In the genomic region with DNA sequence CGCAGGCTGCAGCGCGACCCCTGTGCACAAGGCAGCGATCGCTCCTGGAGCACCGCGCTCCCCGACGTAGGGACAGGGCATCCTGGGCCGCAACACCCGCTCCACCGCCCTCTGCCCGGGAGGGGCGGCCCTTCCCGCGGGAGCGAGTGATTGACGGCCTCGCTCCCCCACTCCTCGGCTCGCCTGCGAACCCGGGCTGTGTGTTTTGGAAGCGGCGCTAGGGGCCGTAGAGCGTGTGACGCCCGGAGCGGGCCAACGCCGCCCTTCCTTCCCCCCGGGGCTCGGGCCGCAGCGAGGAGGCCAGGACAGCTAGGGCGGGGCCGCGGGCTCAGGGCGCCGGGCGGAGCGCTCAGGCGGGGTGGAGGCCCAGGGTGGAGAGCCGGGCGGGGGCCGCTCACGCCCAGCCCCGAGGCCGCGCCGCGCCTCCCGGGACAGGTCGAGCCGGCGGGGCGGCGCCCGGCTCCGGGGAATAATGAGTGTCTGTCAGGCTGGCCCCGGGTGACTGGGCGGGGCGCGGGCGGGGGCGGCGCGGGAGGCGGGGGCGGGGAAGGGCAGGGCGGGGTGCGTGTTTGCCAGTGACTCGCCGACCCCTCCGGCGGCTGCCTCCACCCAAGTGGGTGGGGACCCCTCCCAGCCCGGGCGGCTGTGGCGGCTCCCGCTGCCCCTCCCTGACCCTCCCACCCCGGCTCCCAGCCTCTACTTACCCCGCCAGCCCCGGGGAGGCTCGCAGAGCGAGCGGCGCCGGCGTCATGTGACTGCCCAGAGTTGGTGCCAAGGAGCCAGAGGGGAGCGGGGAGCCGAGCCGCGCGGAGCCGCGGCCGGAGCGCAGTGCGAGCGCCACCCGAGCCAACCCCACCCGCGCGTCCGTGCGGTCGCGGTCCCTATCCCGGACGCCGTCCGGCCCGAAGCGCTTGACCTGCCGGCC, we compare ENCODE assay signal across 8 mouse cellular contexts. TPM values are rescaled to one million over a fixed set of nuclear protein-coding genes. Genes with fewer than 3 reads are reported as not detected.
DNase-seq lines count a peak whose midpoint lies in the region; ATAC-seq lines count a peak whose summit lies in the region.

Gene Klf3, plus strand, starts transcription at position 594 of the 925 bp plus-strand sequence.

- H3K27me3 ChIP-seq in forebrain, embryonic 14.5 days (replicated peaks; ENCODE audit: control insufficient read depth, insufficient read depth, low read length), result no peaks in the 10 kb centered on the region
- no peaks in the 10 kb centered on the region for H3K27me3 ChIP-seq in neural tube, embryonic 14.5 days (ENCODE audit: control insufficient read depth, insufficient read depth, low read length)

- H3K36me3 ChIP-seq in forebrain, embryonic 14.5 days (ENCODE audit: control insufficient read depth, insufficient read depth, low read length), result no peaks in the 10 kb centered on the region
- no peaks in the 10 kb centered on the region for H3K36me3 ChIP-seq in neural tube, embryonic 14.5 days (ENCODE audit: control insufficient read depth, insufficient read depth, low read length)

- H3K9me3 ChIP-seq in forebrain, embryonic 14.5 days (replicated peaks; ENCODE audit: control insufficient read depth, low read length), result no peaks in the 10 kb centered on the region
- H3K9me3 ChIP-seq in neural tube, embryonic 14.5 days (ENCODE audit: control insufficient read depth, low read length), result no peaks in the 10 kb centered on the region

- H3K4me1 ChIP-seq in forebrain, embryonic 14.5 days (ENCODE audit: control insufficient read depth, insufficient read depth, low read length), result peaks cover 17% of the 10 kb centered on the region
- peaks cover 8% of the 10 kb centered on the region for H3K4me1 ChIP-seq in neural tube, embryonic 14.5 days (ENCODE audit: control insufficient read depth, insufficient read depth, low read length)

- H3K4me2 ChIP-seq in forebrain, embryonic 14.5 days (ENCODE audit: low read length), result peak within 1 kb of the TSS; percentile 71
- peak within 1 kb of the TSS; percentile 89 for H3K4me2 ChIP-seq in neural tube, embryonic 14.5 days (ENCODE audit: low read depth, low read length)

- peak within 1 kb of the TSS; percentile 82 for H3K4me3 ChIP-seq in forebrain, embryonic 14.5 days (ENCODE audit: low read depth, low read length)
- peak within 1 kb of the TSS; percentile 76 for H3K4me3 ChIP-seq in neural tube, embryonic 14.5 days (ENCODE audit: low read depth, low read length)

- peak within 1 kb of the TSS; percentile 96 for H3K27ac ChIP-seq in forebrain, embryonic 14.5 days (ENCODE audit: low read depth, low read length)
- H3K27ac ChIP-seq in neural tube, embryonic 14.5 days (ENCODE audit: low read depth, low read length), result peak within 1 kb of the TSS; percentile 86

- peak; percentile 78 for ATAC-seq in cerebellum, adult (ENCODE audit: insufficient number of reproducible peaks, low FRiP score, low TSS enrichment)
- peak; percentile 86 for ATAC-seq in forebrain, embryonic 14.5 days
- ATAC-seq in neural tube, embryonic 14.5 days (ENCODE audit: low read depth), result peak; percentile 90

- WGBS in forebrain, embryonic 14.5 days, result under 1% methylated on average over 70 of the region's 116 CpGs
- WGBS in neural tube, embryonic 14.5 days, result under 1% methylated on average over 76 of the region's 116 CpGs

- H3K9ac ChIP-seq in forebrain, embryonic 14.5 days (ENCODE audit: low read length), result peak within 1 kb of the TSS; percentile 91
- H3K9ac ChIP-seq in neural tube, embryonic 14.5 days (replicated peaks; ENCODE audit: low read depth, low read length), result peak within 1 kb of the TSS; percentile 76

- intact Hi-C loops in heart, postnatal 10 days (cut with DNase I), result loop anchor here (1.0 to 5.0 kb wide), 3 partner anchors 100 to 156 kb away; no protein-coding TSS in a partner anchor

- DNase-seq in ES-CJ7 (ENCODE audit: low read depth, low spot score), result peak; percentile 93
- peak; percentile 87 for DNase-seq in forebrain, embryonic 14.5 days (ENCODE audit: low spot score)
- peak; percentile 95 to 96 for DNase-seq in heart, postnatal 10 days
- peak; percentile 93 to 97 for DNase-seq in kidney, postnatal 4 days
- peak; percentile 96 to 97 for DNase-seq in lung, adult 18-20 months
- DNase-seq in testis, postnatal 10 days (ENCODE audit: low spot score), result peak; percentile 91

RNA-seq across cellular contexts. Expression of gene Klf3, which starts in this region (rescaled TPM):
- polyA plus RNA-seq in forebrain, embryonic 14.5 days (2014; fragmentation: Nextera tagmentation; extraction: Ambion mirVana), result 19.3 and 24.3 TPM in 2 replicates
- total RNA-seq in heart, postnatal 10 days (2021), result 10 to 100 TPM; 78.9 to 81.0 TPM
- polyA plus RNA-seq in neural tube, embryonic 14.5 days (2014; fragmentation: Nextera tagmentation; extraction: Ambion mirVana), result 15.8 and 20.1 TPM in 2 replicates

Comparison
In these comparisons a context has a peak if more than half of its experiments do, and no peak if none do; other contexts are left out.
1. Peak in every context shown above with its lines: DNase-seq, ATAC-seq, H3K4me3 ChIP-seq and H3K27ac ChIP-seq.